Mouse (Mus musculus) erythroblast, embryonic 14.5 days (primary cell): ENCODE data around the gene 1700028J19Rik.
"Not testable (repeated sequence)": the region's sequence is repeated elsewhere in the genome, so short reads cannot be mapped to it uniquely, and the experiment has no call there.

Experiments used
- GATA1 ChIP-seq: IDR thresholded peaks from 2 replicates; pipeline ENCODE4 v1.6.1; 2012; ENCODE audit warnings: low read length, inconsistent platforms, mixed read lengths
- TAL1 ChIP-seq: IDR thresholded peaks from 3 replicates; pipeline ENCODE4 v1.6.1; 2012; ENCODE audit warnings: low read length, inconsistent platforms, mixed read lengths

DNA sequence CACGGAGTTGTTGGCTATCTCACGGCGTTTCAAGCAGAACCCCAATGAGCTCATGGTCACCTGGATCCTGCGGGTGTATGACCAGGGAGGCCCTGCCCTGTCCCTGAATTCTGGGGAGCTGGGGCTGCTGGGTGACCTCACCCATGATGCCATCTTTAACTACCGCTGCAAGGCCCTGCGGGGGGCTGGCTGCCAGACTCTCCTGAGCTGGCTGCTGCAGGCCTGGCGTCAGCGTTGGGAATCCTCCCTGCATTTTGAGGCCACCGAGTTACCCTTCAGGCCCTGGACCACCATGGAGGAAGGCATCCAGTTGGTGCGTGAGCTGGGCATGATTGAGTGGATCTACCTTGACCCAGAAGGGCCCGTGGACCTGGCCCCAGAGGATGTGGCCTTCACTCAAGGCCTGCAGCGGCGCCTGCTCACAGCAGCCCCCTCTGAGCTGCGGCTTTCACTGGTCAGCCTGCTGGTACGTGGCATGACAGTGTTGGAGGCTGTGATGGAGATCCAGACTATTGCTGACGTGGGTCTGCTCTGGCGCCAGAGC is 4.3 kb upstream of the 1700028J19Rik start:
- not testable (repeated sequence) for TF ChIP-seq TAL1, GATA1
